Mouse (Mus musculus) splenic B cell, adult 2 months (primary cell): ENCODE results near the gene Agfg1.

Experiments
- DNase-seq: peaks from one replicate; pipeline ENCODE4 v3.0.0-alpha.2; 2011; ENCODE audit warnings: low read depth, low spot score
- H3K27me3 ChIP-seq: 2 replicates; pipeline ENCODE4 v1.6.1; 2012; ENCODE audit warnings: mild to moderate bottlenecking, low read length, moderate library complexity, mixed read lengths; ENCODE audit not compliant: control insufficient read depth, poor library complexity, insufficient read depth, severe bottlenecking
- H3K36me3 ChIP-seq: 2 replicates; pipeline ENCODE4 v1.6.1; 2012; ENCODE audit warnings: mild to moderate bottlenecking, low read length, moderate library complexity, mixed read lengths; ENCODE audit not compliant: control insufficient read depth, poor library complexity, insufficient read depth, severe bottlenecking

The Agfg1 gene

DNA sequence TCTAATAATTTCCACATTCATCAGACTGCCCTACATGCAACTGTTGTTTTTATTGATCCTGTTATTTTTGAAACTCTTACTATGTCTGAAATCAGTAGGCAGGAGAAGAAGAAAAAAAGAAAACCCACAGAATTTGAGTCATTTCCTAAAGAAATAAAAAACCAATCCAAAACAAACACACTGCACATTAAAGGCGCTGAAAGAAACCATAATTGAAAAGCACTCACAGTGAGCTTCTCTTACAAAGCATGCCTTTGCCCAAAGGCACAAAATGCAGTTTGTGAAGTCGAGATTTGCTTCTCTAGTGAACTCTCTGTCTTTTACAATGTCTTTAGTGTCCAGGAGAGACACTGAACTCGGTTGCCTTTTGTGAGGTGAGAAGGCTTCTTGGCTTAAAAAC is 30.7 kb upstream of the Agfg1 start:
- H3K27me3 ChIP-seq, result no peaks in the 10 kb centered on the region
- no peaks in the 10 kb centered on the region for H3K36me3 ChIP-seq
- DNase-seq, result no peak

DNA sequence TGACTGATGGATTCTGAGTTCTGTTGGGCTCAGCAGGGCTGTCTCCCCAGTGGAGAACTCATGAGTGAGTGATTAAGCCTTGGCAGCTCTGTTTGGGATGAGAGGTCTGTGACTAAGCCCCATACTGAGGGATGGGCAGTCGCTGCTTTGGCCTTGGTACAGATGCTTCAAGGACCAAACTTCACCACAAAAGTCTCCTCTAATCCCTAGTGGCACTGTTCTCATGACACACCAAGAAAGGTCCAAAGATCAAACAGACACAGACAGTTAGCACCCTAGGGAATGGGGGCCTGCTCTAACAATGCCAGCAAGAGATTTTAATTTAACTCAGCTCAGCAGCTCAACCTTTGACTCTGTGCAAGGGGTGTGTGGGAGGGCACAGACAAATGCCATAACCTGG is 27.5 kb upstream of the Agfg1 start:
- H3K27me3 ChIP-seq, result no peaks in the 10 kb centered on the region
- no peak for DNase-seq
- no peaks in the 10 kb centered on the region for H3K36me3 ChIP-seq

DNA sequence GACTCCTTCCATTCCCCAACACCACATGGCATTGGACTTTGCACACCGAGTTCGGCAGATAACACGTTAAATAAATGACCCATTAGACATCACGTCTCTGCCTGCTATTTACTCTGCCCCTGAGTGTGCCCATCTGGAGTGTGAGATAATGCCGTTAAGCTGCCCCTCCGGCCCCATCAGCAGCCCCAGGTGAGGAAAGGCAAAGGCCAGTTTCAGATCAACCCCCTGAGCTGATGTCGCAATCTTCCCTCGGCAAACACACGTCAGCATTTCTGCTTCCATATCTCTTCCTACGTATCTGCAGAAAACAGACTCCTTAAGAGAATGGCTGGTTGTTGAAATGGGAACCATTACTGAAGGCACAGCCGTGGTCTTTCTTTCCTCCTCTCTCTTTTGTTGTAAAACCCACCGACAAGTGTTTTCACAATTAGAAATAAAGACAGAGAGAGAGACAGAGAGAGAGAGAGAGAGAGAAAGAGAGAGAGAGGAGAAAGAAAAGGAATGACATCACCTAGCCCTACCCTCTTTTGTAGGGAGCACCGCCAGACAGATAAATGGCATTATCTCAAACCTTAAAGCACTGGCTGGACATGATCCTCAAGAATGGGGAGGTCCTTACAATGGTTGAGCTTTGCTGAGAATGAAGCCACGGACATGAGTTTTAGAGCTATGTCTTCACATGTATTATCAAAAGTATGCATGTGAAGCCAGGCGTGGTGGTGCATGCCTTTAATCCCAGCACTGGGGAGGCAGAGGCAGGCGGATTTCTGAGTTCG is 23.2 kb upstream of the Agfg1 start:
- Histone ChIP-seq H3K36me3 (no peaks in the 10 kb centered on the region), H3K27me3 (no peaks in the 10 kb centered on the region)
- DNase-seq, result no peak

DNA sequence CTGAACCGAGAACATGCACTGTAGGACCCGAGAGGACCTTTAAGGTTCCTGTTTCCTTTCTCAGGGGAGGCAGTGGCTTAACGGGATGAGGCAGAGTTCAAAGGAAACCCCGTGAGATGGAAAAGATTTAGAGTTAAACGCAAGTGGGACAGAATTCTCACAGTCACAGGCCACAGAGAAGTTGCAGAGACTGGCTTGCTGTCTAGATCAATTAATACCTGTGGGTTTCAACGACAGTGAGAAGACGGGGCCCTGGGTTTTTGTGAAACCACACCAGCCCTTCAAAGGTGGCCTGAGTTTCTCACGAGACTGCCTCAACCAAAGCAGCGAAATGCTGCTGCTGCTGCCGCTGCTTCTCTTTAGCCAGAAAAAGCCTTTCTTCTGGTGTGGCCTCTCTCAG is 19.9 kb upstream of the Agfg1 start:
- H3K36me3 ChIP-seq, result no peaks in the 10 kb centered on the region
- no peaks in the 10 kb centered on the region for H3K27me3 ChIP-seq
- no peak for DNase-seq

DNA sequence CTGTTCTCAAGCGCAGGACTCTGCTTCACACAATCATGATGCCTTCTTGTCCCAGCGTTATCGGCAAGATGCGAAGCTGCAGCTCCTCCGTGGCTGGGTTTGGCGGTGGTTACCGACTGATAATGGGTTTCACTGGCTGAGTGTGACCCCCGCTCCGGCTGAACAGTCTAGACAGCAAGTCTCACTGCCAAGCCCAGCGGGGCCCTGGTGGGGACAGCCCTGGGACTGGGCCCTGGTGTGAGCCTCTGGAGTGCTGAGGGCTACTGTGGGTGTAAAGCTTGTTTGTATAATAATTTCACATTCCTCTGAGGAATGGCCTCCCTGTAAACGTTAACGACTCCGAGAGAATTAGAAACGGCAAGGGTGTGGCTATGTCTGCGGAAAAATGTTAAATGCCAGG is 19.1 kb upstream of the Agfg1 start:
- H3K27me3 ChIP-seq, result no peaks in the 10 kb centered on the region
- H3K36me3 ChIP-seq, result no peaks in the 10 kb centered on the region
- no peak for DNase-seq

DNA sequence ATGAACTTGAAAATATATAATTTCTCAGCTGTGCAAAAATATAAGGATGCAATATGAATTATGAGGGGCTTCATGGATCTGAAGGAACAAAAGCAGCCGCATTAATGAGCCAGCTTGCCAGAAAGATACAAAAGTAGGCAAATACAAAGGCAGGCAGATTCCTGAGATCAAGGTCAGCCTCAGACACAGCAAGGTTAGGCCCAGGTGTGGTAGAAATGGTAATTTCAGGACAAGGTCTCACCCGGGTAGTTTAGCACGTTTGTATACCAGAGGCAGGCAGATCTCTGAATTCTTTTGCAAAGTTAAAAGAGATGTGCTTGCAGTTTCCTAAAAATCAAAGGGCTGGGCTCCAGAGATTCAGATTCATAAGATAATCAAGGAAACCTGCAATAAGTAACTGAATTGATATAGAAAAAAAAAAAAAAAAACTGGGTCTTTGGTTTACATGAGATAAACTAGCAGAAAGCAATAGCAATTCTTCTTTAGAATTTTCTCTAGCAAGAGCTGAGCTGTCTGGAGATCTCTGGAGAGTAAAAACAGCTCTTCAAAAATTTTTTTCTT is 18.6 kb upstream of the Agfg1 start:
- Histone ChIP-seq H3K27me3 (no peaks in the 10 kb centered on the region), H3K36me3 (no peaks in the 10 kb centered on the region)
- no peak for DNase-seq

DNA sequence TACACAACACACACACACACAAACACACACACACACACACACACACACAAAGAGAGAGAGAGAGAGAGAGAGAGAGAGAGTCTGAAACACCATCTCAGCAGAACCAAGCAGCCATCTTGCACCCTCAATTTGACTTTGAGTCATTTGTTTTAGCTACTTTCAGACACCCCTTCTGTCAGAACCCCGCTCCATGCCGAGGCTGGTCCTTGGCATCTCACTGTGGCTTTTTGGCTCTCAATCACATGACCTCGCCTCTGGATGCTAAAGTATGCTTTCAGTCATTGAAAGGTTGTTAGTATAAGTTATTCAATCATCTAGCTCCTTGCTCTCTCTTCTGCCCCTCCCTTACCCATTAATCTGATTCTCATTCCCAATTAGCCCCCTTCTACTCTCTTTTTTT is 17.4 kb upstream of the Agfg1 start:
- Histone ChIP-seq H3K36me3 (no peaks in the 10 kb centered on the region), H3K27me3 (no peaks in the 10 kb centered on the region)
- no peak for DNase-seq

DNA sequence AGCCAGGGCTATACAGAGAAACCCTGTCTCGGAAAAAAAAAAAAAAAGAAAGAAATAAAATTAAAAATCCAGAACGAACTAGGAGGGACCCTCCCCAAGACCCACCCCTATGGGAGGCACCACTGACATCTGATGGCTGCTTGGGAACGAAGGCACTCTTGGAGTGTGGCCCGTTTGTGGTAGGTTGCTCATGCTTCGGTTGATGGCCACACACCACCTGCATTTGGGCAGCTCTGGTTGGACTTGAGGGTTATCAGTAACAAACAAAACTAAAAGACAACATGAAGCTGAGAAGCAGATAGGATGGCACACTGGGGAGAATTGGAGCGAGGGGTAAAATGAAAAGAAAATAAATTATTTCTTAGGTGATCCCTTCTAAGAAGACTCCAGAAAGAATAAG is 15.1 kb upstream of the Agfg1 start:
- Histone ChIP-seq H3K27me3 (no peaks in the 10 kb centered on the region), H3K36me3 (no peaks in the 10 kb centered on the region)
- DNase-seq, result no peak

DNA sequence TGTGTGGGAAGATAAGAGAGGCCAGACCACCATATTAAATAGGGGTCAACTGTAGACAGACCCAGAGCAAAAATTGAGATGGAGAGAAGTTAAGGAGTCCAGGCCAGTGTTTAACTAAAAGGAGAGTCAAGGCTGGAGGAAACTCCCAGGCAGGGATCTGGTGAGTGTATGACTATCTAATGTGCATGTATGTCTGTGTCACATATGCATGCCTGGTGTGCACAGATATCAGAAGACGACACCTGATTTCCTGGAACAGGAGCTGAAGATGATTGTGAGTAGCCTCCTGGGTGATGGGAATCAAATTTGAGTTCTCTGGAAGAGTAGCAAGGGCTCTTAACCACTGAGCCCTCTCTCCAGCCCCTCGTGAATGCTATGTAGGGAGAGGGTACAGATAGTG is 14.0 kb upstream of the Agfg1 start:
- DNase-seq, result no peak
- H3K27me3 ChIP-seq, result no peaks in the 10 kb centered on the region
- H3K36me3 ChIP-seq, result no peaks in the 10 kb centered on the region

DNA sequence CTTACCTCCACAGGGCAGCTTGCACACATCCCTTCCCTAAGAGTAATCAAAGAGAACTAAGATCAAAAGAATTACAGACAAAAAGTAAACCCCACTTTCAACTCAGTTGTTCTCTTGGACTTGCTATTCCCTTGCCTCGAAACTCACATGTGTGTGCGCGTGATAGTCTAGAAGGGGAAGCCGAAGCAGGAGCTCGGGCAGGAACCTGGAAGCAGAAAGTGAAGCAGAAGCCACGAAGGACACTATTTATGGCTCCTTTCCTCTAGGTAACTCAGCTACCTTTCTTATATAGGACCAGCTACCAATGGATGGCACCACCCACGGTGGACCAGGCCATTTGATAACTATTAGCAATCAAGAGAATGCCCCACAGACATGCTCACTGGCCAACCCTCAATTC is 13.5 kb upstream of the Agfg1 start:
- DNase-seq, result no peak
- Histone ChIP-seq H3K36me3 (no peaks in the 10 kb centered on the region), H3K27me3 (no peaks in the 10 kb centered on the region)

DNA sequence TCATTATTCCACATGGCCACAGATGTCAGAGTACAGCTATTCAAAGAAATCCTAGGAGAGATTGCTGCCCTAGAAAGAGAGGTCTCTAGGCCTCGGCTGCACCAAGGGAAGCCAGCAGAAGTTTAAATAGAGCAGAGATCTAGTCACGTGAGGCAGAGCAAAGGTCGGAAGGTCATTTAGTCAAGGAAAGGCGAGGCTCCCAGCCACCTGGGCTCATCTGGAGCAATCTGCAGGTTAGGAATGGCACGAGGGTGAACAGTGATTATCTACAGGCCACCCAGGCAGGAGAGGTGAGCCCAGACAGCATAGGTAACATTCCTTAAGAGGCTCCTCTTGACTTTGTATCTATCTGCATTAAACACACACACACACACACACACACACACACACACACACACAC is 12.4 kb upstream of the Agfg1 start:
- DNase-seq, result no peak
- Histone ChIP-seq H3K27me3 (no peaks in the 10 kb centered on the region), H3K36me3 (no peaks in the 10 kb centered on the region)

DNA sequence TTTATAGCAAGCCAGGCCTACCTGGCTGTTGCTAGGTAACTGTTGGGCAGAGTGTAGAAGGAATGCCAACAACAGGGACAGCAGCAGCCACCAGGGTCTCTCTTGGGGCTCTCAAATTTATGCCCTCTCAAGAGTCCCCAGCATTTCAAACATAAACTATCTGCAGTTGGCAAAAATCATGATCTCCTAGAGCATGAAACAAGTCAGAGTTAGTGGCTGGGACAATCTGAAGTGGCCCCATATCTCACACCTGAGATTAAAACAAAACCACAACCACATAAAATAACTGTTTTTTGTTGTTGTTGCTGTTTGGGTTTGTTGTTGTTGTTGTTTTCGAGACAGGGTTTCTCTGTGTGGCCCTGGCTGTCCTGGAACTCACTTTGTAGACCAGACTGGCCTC is 8.5 kb upstream of the Agfg1 start:
- no peaks in the 10 kb centered on the region for H3K27me3 ChIP-seq
- no peak for DNase-seq
- no peaks in the 10 kb centered on the region for H3K36me3 ChIP-seq

DNA sequence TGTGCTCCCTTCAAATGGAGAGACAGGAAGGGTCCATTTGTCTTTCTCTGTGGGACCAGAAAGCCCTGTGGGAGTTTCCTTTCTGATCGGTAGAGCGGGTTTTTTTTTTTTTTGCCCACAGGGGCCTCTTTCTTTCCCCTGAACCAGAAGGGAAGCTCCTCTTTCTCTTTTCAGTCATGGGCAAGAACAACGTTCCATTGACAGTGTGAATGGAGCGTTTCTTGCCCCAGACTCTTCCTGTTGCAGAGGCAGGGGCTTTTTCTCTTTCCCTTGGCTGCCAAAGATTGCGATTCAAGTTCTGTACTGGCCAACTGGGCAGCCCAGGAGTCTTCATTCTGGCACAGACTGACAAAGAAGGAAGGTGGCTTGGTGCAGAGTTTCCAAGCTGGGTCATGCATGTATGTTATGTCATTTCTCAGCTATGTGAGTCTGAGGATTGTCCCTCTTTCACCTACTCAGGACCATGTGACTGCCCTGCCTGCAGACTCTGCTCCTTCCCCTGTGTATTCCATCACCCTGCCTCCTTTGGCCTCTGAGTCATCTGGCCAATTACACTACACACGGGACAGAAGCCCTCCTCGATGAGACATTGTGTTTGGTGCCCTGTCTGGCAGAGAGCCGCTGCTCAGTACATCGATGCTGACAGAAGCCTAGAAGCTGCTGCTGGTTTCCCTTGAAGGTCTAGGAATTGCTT is 7.6 kb upstream of the Agfg1 start:
- Histone ChIP-seq H3K27me3 (no peaks in the 10 kb centered on the region), H3K36me3 (no peaks in the 10 kb centered on the region)
- peak; percentile 48 for DNase-seq

DNA sequence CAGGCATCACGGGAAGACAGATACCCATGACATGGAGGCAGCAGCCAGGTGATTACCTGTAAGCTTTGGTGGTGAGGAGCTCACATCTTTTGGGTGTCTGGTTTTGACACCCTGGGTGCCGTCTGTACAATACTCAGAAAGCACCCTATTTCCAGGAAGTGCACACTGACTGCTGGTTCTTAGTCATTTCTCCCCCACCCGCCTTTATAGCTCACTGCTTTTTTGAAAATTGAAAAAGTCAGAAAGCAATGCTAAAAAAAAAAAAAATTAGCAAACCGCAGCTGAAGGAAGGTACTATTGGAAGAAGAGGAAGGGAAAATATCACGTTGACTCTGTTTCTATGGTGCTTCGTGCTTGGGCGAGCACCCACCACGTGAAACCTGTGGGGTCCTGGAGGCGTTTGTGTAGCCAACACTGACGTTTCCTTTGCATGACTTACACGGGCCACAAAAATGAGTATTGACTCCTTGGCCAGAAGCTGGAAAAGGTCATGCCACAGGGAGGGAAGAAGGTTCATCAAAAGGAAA is 6.7 kb upstream of the Agfg1 start:
- peak; percentile 84 for DNase-seq
- Histone ChIP-seq H3K27me3 (no peaks in the 10 kb centered on the region), H3K36me3 (no peaks in the 10 kb centered on the region)

DNA sequence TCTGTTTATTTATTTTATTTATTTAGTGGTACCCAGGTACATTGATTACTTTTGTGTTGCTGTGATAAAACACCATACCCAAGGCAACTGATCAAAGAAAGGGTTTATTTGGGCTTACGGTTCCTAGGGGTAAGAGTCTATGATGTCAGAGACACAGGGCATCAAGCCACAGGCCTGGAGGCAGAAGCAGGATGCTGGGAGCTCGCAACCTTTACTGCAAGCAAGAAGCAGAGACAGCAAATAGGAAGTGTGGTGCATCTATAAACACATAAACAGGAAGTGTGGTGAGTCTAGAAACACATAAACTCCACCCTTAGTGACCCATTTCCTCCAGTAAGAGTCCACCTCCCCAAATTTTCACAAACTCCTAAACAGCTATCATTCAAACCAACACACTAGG is 5.8 kb upstream of the Agfg1 start:
- DNase-seq, result peak; percentile 13
- no peaks in the 10 kb centered on the region for H3K27me3 ChIP-seq

More for the DNA sequence above, 5.8 kb upstream of the Agfg1 start:
- no peaks in the 10 kb centered on the region for H3K36me3 ChIP-seq
